Mouse (Mus musculus) 3T3-L1 (cell line): ENCODE measurements around the gene Wnk2.
A peak's percentile ranks its signal among the peaks of the same experiment; 100 is the strongest.

ENCODE experiments used
- DNase-seq: peaks from one replicate; pipeline ENCODE4 v3.0.0-alpha.2; 2015; ENCODE audit warnings: low read depth, low spot score

The Wnk2 gene

DNA sequence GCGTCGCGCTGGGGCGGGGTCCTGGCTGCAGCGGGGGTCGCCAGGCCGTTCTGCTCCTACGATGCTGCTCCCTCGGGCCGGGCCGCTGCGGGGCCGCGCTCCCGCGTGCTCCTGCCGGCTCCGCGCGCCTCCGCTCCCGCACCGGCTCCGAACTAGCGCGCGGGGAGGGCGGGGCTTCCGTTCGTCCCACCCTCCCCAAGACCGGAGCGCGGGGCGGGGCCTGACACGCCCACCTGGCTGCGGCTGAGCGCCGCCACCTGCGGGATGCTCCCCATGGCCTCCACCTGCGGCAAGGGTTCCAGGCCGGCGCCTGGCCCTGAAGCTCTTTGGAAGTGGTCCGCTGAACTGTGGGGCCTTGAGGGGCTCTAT lies at the start of gene Wnk2:
Wnk2 (minus strand) TSS at position 157 of the 369 bp plus-strand sequence.
- DNase-seq: no peak

DNA sequence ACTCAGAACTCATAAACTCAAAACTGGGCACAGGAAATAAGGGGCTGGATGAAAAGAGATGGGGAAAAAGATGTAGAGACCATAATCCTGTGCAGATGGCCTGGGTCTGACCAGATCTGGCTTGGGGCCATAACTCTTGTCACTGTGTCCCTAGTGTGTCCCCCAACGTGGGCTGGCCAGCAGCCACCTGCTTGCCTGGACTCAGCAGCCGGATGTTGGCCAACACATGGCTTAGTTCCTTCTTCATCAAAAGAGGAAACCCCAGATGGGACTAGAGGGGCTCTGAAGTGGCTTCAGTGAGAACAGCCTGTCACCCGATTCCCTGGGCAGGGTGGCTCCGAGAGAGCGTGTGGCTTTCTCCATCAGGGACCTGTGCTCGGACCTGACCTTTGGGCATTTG lies 49.0 kb upstream of the Wnk2 start:
- no peak for DNase-seq

DNA sequence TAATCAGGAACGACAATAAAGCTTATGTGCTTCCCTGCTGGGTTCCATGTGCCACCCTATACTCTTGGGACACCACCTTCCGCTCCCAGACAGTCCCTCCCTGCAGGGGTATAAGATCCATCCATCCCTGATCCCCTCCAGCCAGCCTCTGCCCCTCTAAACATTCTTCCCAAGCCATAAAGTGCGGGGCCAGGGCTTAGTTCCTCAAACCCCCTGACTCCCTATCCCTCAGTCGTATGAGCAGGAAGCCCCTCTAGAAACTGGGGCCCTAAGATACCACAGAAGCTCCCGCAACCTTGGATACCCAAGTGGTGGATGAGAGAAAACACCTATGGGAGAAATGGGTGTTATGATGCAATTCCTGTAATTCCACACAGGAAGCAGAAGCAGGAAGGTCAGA lies 48.4 kb upstream of the Wnk2 start:
- no peak for DNase-seq

DNA sequence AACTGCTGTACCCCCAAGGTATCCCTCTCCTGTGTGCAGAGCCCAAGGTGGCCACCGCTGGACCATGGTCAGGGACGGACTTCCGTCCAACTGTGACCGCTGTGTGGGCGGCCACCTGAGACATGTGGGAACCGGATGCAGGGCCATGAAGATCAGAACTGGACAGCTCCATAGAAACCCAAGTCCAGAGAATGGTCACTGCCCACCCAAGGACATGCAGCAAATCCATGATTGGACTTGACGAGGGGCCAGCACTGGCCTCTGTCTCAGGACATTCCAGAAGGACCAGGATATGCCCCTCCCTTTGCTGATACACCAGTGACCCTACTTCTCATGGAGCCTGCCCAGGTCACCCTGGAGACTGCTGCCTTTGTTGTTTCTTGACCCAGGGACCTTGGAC lies 47.8 kb upstream of the Wnk2 start:
- DNase-seq: no peak

DNA sequence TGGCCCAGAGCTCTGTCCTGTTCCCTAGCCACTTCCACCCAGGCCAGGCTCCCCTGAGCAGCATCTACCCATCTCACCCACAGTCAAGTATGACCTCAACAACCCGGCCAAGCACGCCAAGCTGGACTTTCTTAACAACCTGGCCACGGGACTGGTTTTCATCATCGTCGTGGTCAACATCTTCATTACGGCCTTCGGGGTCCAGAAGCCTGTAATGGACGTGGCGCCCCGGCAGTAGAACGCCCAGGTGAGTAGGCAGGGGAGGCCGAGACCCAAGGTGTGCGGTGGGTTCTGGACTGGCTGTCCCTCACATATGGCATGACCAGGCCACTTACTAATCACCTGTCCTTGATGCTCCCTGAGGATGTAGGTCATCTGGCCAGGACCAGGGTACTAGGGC lies 47.0 kb upstream of the Wnk2 start:
- no peak for DNase-seq

DNA sequence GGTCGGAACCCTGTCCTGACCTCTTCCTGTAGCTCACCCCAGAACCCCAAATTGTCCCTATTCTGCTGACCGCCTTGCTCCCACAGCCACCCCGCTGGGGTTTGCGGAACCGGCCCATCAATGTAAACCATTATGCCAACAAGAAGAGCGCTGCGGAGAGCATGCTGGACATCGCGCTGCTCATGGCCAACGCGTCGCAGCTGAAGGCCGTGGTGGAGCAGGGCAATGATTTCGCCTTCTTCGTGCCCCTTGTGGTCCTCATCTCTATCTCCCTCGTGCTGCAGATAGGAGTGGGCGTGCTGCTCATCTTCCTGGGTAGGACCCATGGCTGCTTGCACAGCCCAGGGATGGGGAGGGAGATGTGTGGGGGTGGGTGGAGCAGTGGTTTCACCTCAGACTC lies 45.8 kb upstream of the Wnk2 start:
- no peak for DNase-seq

DNA sequence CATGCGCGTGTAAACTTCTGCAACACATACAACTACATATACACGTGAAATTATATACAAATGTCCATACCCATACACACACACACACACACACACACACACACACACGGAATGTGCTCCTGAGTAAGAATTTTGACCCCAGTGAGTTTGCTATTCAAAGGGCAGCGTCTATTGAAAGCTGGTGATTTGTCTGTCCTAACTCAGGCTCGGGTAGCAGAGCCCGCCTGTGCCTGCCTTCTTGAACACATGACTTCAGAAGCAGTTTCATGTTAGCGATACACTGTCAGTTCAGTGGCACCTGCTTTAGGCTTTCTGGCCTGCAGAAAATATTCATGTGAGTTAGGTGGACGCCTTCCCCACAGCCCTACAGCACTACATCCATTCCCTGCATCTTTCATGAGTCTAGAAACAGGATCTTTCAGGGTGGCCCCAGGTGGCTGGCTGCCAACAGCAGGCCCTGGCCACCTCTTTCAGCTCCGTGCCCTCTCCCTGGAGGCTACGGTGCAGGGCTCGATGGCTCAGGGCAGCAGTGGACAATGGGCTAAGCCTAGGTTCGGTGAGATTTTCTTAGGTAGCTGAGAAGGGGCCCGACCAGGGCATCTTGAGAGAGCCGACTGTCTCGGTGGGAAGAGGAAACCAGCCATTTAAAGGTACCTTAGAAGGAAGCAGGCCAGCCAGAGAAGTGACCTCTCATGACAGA lies 44.5 kb upstream of the Wnk2 start:
- no peak for DNase-seq

DNA sequence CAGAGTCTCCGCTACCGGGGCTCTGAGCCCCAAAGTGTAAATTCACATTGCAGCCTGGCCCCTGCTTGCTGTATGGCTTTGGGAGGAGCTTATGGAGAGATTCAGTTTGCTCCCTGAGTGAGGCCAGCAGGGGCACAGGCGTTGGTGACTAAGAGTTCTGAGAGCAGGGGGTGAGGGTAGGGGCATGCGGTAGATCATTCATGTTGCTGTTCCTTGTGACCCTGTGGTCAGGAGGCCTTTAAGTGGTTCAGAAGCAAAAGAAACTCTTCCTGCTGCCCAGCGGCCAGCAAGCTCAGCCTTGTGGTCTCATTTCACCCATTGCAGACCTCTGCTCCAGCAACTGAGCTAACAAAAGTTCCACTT lies 43.8 kb upstream of the Wnk2 start:
- DNase-seq: peak; percentile 54

DNA sequence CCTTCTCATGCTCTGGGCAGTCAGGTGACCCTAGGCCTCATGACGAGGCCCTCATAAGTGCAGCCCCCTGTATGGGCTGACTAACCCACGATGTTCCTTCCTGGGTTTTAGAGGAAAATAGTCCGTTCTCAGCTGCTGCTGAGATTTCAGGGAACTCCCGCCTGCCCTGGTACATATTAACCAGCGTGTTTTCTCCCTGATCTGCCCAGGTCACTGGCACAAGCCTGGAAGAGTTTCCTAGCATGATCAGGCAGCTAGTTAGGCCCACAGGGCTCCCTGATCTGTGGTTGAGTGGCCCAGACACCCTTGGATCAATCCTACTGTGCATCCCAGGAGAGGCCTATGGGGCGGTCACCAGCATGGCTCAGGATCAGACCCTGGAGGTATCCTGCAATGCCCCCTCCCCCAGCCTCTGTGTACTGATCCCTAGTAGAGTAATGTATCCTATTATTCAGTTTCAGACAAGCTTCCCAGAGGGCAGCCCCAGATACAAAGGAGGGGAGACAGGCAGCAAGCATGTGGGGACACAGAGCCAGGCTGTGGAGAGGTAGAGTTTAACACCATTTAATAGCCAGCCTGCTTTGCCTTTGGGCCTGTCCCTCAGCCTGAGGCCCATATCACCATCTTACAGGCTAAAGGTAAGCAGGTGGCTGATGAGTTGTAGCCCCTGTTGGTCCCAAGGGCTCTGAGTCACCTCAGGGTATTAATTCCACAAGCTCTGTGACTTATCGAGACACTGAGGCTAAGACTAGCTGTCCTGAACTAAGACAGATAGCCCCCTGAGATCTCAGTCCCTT lies 43.3 kb upstream of the Wnk2 start:
- no peak for DNase-seq

DNA sequence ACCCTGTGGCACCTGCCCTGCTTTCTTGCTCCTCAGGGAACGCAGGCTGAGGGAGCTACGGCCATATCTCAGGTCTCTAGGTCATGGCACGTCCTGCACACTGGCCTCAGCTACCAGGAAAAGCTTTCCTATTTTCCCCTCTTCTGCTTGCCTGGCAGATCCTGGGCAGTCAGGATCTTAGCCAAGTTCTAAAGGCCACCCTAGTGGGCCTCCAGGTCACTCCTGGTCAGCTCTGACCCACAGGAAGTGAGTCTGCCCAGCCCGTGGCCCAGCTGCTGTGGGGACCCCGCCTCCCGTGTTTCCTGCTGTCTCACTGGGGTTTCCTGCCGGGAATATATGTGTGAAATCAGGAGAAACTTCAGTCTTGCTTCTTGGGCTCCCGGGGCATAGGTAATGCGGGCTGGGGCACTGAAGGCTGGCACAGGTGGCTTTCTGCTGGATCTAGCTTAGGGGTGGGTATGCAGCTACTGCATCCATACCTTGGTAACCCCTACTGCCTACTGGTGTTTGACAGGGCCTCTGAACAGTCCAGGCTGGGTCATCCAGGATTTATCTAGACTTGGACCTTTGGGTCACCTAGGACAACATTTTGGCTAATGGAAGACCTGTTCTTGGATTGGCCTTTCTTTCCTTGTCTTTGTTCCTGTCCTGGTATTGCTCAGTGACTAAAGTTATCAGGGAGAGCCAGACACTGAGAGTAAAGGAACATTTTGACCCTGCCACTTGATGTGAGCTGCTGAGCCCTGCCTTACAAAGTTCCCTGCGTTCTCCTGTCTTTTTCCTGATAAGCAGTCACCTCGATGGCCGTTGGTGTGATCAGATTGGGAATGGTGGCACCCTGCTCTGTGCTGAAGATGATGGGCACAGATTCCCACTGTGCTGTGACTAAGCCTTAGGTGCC lies 42.4 kb upstream of the Wnk2 start:
- no peak for DNase-seq

DNA sequence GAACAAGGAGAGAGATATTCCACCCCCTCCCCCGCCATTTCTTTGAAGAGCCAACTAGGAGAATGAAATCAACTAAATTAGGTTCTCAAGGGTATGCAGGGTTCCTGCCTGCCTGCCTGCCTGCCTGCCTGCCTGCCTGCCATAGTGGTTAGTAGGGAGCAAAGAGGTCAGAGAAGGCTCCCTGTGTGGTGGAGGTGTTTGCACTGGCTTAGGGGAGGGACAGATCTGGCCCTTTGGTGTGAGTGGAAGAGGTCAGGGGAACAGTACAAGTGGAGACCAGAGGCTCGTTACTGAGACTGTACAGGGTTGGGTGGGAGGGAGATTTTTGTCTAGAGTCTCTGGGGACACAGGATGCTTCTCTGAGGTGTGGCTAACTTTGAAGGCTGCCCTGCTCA lies 41.1 kb upstream of the Wnk2 start:
- DNase-seq: no peak

DNA sequence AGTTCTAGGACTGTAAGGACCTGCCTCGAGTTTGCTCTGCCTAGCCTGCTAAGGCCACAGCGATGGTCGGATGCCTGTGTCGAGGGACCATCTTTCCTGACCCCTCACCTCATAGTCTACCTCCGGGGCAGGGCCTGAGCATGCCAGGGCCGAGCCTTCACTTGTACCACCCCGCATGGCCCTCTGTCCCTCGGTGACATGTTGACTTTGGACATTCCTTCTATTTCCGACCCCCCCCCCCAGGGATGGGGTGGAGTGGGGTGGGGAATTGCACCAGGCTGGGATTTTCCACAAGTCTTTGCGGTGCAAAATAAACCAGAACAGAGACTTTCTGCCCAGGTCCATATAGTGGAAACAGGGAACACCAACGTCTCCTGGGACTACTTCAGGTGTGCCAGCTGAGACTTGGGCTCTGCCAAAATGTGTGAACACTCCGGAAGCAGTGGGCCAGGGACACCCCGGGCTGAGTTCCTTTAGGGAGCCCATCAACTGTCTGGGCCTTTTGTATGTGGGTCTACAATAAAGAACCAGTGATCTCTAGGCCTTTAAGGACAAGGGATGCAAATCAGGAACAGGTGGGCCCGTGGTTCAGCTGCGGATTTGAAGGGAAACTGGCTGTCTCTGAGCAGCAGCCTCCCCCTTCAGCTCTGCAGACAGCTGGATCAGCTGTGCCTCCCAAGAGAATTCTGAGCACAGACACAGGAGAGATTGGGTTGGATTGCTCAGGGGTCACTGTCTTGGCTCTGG lies 40.6 kb upstream of the Wnk2 start:
- peak; percentile 40 for DNase-seq

DNA sequence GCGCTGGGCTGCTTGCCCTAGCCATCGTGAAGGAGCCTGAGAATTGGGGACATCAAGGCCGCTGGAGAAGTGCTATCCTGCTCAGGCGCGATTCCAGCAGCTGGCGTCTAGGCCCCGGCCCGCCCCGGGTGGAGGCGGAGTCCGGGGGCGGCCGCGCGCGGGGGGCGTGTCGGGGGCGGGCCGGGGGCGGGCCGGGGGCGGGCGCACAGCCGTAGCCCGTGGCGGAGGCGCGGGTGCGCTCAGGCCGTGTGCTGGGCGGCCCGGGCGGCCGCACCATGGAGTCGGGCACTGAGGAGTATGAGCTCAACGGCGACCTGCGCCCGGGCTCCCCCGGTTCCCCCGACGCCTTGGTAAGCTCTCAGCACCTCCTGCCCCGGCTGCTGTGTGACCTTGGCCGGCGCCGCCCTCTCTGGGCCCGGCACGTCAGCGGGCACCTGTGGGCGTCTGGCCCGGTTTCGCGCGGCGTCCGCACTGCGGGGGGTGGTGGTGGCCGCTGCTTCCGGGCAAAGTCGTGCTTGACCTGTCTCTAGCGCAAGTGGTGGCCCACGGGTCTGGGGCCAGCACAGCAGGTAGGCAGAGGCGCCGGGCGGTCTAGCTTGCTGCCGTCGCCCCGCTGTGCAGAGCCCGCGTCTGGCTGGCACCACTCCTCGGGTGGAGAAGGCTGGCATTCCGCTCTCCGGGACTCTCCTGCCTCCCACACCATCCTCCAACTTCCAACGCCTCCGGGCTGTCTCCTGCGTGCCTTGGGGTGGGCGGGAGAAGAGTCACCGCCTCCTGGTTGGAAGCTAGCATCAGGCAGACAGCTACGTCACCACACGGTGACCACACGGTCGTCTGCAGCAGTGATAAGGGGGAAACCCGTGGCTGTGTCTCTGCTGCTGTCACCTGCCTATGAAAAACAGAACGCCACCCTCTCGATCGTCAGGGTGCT lies 39.7 kb upstream of the Wnk2 start, which contains the start of gene Ninj1:
Ninj1 (plus strand) TSS at position 198 of the 931 bp plus-strand sequence.
- DNase-seq: peak; percentile 76

DNA sequence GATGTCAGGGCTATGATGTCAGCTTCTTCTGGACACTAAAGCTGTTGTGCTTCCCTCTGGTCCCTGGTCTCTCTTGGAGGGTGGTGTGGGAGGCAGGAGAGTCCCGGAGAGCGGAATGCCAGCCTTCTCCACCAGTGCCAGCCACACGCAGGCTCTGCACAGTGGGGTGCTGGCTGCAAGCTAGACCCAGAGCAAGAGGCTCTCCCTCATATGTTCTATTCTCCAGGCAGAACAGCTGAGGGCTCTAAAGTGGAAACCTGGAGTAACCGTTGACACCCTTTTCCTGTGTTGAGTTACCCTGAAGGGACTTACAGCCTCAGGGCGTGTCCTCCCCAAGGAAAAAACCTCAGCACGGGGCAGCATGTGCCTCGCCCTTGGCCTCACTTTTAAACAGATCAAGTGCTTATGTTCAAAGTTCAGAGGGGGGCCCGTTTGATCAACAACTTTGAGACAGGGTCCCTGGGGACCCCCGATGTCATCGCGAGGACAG lies 39.0 kb upstream of the Wnk2 start:
- no peak for DNase-seq

DNA sequence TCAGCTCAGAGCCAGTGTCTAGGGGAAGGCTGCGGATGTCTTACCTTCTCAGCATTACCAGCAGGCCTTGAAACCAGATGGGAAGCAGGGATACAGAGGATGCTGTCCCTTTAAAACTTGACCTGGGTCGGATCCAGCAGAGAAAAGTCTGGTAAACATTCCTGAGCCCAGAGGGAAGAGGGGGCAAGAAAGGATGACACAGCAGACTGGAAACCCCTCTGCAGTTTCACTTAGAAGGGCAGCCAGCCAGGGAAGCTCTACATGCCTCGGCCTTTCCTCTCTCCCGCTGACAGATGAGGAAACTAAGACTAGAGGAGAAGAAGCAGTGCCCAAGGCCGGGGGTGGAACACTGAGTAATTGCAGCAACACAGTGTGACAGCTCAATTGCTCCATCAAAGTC lies 35.8 kb upstream of the Wnk2 start:
- DNase-seq: peak; percentile 47

DNA sequence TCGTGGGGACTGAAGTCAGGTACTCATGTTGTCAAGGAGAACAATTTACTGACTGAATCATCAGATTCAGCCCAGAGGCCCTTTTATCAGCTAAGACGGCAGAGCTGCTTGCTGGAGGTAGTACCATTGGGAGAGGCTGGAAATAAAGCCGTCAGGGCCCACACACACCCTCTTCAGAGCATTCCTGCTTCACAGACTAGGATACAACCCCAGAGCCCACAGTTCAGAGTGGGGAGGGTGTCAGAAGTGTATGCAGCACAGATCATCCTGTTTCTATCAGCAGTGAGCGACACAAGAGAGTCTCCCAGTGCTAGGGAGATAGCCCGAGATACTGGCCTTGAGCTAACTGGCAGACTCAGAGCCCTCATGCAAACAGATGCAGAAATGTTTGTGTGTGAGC lies 35.3 kb upstream of the Wnk2 start:
- no peak for DNase-seq

DNA sequence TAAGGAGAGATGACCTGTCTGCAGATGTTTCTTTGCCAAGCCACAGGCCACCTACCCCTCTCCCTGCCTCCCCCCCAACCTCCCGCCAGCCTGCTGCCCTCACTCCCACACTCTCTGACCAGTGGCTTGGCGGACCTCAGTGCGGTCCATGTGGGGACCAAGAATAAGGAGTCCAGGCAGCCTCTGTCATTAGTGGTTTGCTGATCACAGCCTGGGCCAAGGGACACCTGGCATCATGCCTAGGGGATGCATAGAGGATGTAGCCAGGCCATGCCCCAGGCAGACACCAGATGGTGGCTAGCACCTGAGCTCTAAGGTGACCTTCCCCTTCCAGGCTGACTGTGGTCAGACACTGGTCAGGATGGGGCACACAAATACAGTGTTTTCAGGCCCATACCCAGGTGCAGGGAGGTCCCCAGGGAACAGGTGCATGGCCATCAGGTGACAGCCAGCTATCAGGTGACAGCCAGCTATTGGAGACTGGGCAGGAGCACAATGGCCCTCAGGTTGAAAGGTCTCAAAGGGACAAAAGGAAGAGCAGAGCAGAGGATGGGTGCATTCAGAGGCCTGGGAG lies 33.7 kb upstream of the Wnk2 start:
- no peak for DNase-seq

DNA sequence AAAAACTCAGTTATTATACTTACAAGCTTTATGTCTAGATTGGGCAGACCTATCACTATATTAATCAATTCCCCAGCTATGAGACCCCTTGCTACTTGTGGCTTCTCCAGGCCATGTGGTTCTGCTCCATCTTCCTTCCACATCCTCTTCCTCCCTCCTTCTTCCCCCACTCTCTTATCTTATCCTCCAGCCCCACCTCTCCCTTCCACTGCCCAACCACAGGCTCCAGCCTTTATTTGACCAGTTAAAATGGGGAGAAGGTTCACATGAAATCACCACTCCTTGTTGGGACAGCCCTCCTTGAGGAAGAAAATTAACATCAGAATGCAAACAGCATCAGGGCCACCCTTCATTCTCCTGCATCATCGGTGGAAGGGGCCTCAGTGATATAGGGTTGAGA lies 32.9 kb upstream of the Wnk2 start:
- no peak for DNase-seq

DNA sequence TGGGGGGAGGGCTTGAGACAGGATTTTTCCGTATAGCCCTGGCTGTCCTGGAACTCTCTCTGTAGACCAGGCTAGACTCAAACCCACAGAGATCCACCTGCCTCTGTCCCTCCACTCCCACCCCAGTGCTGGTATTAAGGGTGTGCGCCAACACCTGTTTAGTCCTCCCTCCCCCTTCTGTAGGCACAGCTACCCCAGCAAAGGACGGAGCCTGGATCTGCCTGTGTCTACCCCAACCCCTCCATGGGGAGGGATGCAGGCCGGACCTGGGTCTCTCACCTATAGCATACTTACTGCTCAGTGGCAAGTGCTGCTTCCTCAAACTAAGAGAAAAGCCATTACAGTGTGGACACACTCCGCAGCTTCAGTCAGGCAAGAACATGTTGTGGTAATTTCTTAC lies 32.5 kb upstream of the Wnk2 start:
- DNase-seq: no peak
